26 mouse cellular contexts compared by ENCODE assay signal in the genomic region with DNA sequence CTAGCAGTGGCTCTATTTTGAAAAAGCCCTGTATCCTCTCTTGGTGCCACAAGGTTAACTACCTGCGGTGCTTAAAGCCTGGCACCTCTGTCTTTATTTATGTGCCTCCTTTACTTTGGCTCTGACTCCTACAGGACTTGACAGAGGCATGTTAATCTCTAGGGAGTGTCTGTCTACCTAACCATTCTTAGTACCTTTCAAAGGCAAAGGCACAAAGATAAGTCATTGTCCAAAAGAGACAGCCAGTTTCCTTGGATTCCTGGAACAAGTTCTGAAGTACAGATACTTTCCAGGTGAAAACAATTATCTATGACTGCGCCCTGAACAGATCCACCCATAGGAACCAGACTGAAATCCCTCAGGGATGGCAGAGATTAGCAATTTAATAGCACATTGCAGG.
"Had no signal": no experiment of that assay in that cellular context is flagged by ENCODE, and none has a peak within 500 bp of the region (broad histone marks: within the 10 kb centered on the region; RNA-seq: fewer than 3 reads in every experiment).

No protein-coding gene starts in this region.

- H3K9ac ChIP-seq: embryonic facial prominence, embryonic 12.5 days; embryonic facial prominence, embryonic 13.5 days; embryonic facial prominence, embryonic 15.5 days; forebrain, embryonic 12.5 days; forebrain, embryonic 13.5 days; forebrain, embryonic 15.5 days; forebrain, postnatal 0 days had no signal

- H3K36me3 ChIP-seq: embryonic facial prominence, embryonic 10.5 days; embryonic facial prominence, embryonic 12.5 days; embryonic facial prominence, embryonic 13.5 days; embryonic facial prominence, embryonic 15.5 days; forebrain, embryonic 10.5 days; forebrain, embryonic 12.5 days; forebrain, embryonic 15.5 days; heart, embryonic 10.5 days had no signal

- ATAC-seq: forebrain, embryonic 13.5 days; forebrain, embryonic 14.5 days; forebrain, embryonic 15.5 days; forebrain, embryonic 16.5 days; forebrain, postnatal 0 days had no signal

- DNase-seq: cerebellum, postnatal 10 days; cerebellum, postnatal 14 days; cerebellum, postnatal 25 days; cerebellum, postnatal 36 days; embryo, embryonic 11 days; forebrain, postnatal 0 days; gastrocnemius, adult 2 months; gastrocnemius, postnatal 10 days; gastrocnemius, postnatal 14 days; gastrocnemius, postnatal 25 days; gastrocnemius, postnatal 36 days; heart, adult 11 months; heart, adult 18-20 months; heart, adult 2 months had no signal

- H3K27ac ChIP-seq: embryonic facial prominence, embryonic 10.5 days; embryonic facial prominence, embryonic 12.5 days; embryonic facial prominence, embryonic 13.5 days; embryonic facial prominence, embryonic 15.5 days; forebrain, embryonic 10.5 days; forebrain, embryonic 12.5 days; forebrain, embryonic 13.5 days; forebrain, embryonic 15.5 days; gastrocnemius, adult 2 months; heart, adult 2 months; heart, embryonic 10.5 days had no signal

- H3K4me2 ChIP-seq: embryonic facial prominence, embryonic 12.5 days; embryonic facial prominence, embryonic 13.5 days; embryonic facial prominence, embryonic 15.5 days; forebrain, embryonic 12.5 days; forebrain, embryonic 13.5 days; forebrain, embryonic 15.5 days had no signal

- H3K9me3 ChIP-seq: embryonic facial prominence, embryonic 12.5 days; embryonic facial prominence, embryonic 13.5 days; embryonic facial prominence, embryonic 15.5 days; forebrain, embryonic 12.5 days; forebrain, embryonic 13.5 days; forebrain, embryonic 15.5 days; heart, embryonic 10.5 days had no signal

- H3K4me1 ChIP-seq: embryonic facial prominence, embryonic 10.5 days; embryonic facial prominence, embryonic 12.5 days; embryonic facial prominence, embryonic 13.5 days; embryonic facial prominence, embryonic 15.5 days; forebrain, embryonic 10.5 days; forebrain, embryonic 12.5 days; forebrain, embryonic 13.5 days; forebrain, embryonic 15.5 days; heart, embryonic 10.5 days had no signal

- H3K4me3 ChIP-seq: embryonic facial prominence, embryonic 10.5 days; embryonic facial prominence, embryonic 12.5 days; embryonic facial prominence, embryonic 13.5 days; embryonic facial prominence, embryonic 15.5 days; erythroblast, embryonic 14.5 days; forebrain, embryonic 10.5 days; forebrain, embryonic 12.5 days; forebrain, embryonic 13.5 days; forebrain, embryonic 15.5 days; gastrocnemius, adult 2 months; heart, adult 2 months; heart, embryonic 10.5 days had no signal

- H3K27me3 ChIP-seq: embryonic facial prominence, embryonic 12.5 days; embryonic facial prominence, embryonic 13.5 days; embryonic facial prominence, embryonic 15.5 days; forebrain, embryonic 12.5 days; forebrain, embryonic 13.5 days; forebrain, embryonic 15.5 days had no signal
